In genomic region chr7:111070167-111070496, GRCm38 (mm10) we compare ENCODE assay signal across 12 mouse cellular contexts. TPM values are rescaled to one million over a fixed set of nuclear protein-coding genes. Genes with fewer than 3 reads are reported as not detected.
DNase-seq lines count a peak whose midpoint lies in the region; ATAC-seq and TF ChIP-seq lines count a peak whose summit lies in the region.
"Had no signal": no experiment of that assay in that cellular context is flagged by ENCODE, and none has a peak within 500 bp of the region (broad histone marks: within the 10 kb centered on the region; RNA-seq: fewer than 3 reads in every experiment).

No protein-coding gene starts in this region.

- no peak overlapping the region for H3K27ac ChIP-seq in hindbrain, embryonic 15.5 days (replicated peaks)
- no peak overlapping the region for H3K27ac ChIP-seq in hindbrain, embryonic 11.5 days (ENCODE audit: low read depth, low read length)
- H3K27ac ChIP-seq in ES-Bruce4 (ENCODE audit: insufficient read depth, low read length) = peak overlapping the region; percentile 36; the same call in 1 of the 2 replicates
- H3K27ac ChIP-seq in forebrain, embryonic 16.5 days (ENCODE audit: low read length) = no peak overlapping the region
- no peak overlapping the region for H3K27ac ChIP-seq in liver, embryonic 15.5 days (replicated peaks)
- H3K27ac ChIP-seq: embryonic facial prominence, embryonic 15.5 days had no signal

- H3K4me3 ChIP-seq in hindbrain, embryonic 15.5 days = no peak overlapping the region
- no peak overlapping the region for H3K4me3 ChIP-seq in hindbrain, embryonic 11.5 days (ENCODE audit: low read depth, low read length)
- H3K4me3 ChIP-seq in ES-Bruce4 (ENCODE audit: low read depth, low read length) = no peak overlapping the region
- no peak overlapping the region for H3K4me3 ChIP-seq in forebrain, embryonic 16.5 days (replicated peaks; ENCODE audit: low read length)
- no peak overlapping the region for H3K4me3 ChIP-seq in liver, embryonic 15.5 days (replicated peaks)
- H3K4me3 ChIP-seq: embryonic facial prominence, embryonic 15.5 days; heart, embryonic 12.5 days had no signal

- ATAC-seq in hindbrain, embryonic 15.5 days (ENCODE audit: low FRiP score, low read depth) = peak; percentile 51; the same call in 1 of the 2 replicates
- ATAC-seq in hindbrain, embryonic 11.5 days (ENCODE audit: low FRiP score) = no peak
- peak; percentile 26; the same call in 1 of the 2 replicates for ATAC-seq in forebrain, embryonic 16.5 days
- 0 out of 2 replicates have a peak, but pooled peaks have one; percentile 15 for ATAC-seq in liver, embryonic 15.5 days (ENCODE audit: insufficient read depth)
- no peak for ATAC-seq in megakaryocyte-erythroid progenitor cell, adult 5-6 weeks (replicated peaks; ENCODE audit: low FRiP score, low TSS enrichment, poor library complexity, severe bottlenecking)

- no peaks in the 10 kb centered on the region for H3K9me3 ChIP-seq in hindbrain, embryonic 15.5 days
- H3K9me3 ChIP-seq in hindbrain, embryonic 11.5 days (ENCODE audit: control insufficient read depth, low read length) = peaks cover 8% of the 10 kb centered on the region
- peaks cover 11% of the 10 kb centered on the region for H3K9me3 ChIP-seq in ES-Bruce4 (replicated peaks; ENCODE audit: control insufficient read depth, insufficient read depth, low read length, poor library complexity, severe bottlenecking)
- peaks cover 9% of the 10 kb centered on the region for H3K9me3 ChIP-seq in forebrain, embryonic 16.5 days (ENCODE audit: control insufficient read depth, low read length)
- peaks cover 9% of the 10 kb centered on the region for H3K9me3 ChIP-seq in liver, embryonic 15.5 days (replicated peaks)

- H3K9ac ChIP-seq in hindbrain, embryonic 15.5 days = no peak overlapping the region
- H3K9ac ChIP-seq in hindbrain, embryonic 11.5 days (ENCODE audit: low read depth, low read length) = no peak overlapping the region
- no peak overlapping the region for H3K9ac ChIP-seq in ES-Bruce4 (ENCODE audit: low read depth, poor library complexity, severe bottlenecking)
- no peak overlapping the region for H3K9ac ChIP-seq in forebrain, embryonic 16.5 days (replicated peaks; ENCODE audit: low read depth, low read length)
- no peak overlapping the region for H3K9ac ChIP-seq in liver, embryonic 15.5 days
- H3K9ac ChIP-seq: embryonic facial prominence, embryonic 15.5 days; heart, embryonic 12.5 days had no signal

- WGBS in hindbrain, embryonic 15.5 days = 96% methylated on average over 2 of the region's 2 CpGs
- 96% methylated on average over 2 of the region's 2 CpGs for WGBS in hindbrain, embryonic 11.5 days
- 97% methylated on average over 2 of the region's 2 CpGs for WGBS in forebrain, embryonic 16.5 days
- 96% methylated on average over 2 of the region's 2 CpGs for WGBS in liver, embryonic 15.5 days (ENCODE audit: insufficient replicate concordance)

- H3K4me2 ChIP-seq in hindbrain, embryonic 15.5 days = no peak overlapping the region
- no peak overlapping the region for H3K4me2 ChIP-seq in hindbrain, embryonic 11.5 days (replicated peaks; ENCODE audit: low read depth, low read length)
- H3K4me2 ChIP-seq in forebrain, embryonic 16.5 days (ENCODE audit: low read length) = no peak overlapping the region
- no peak overlapping the region for H3K4me2 ChIP-seq in liver, embryonic 15.5 days
- H3K4me2 ChIP-seq: embryonic facial prominence, embryonic 15.5 days; heart, embryonic 12.5 days had no signal

- H3K4me1 ChIP-seq in hindbrain, embryonic 15.5 days (replicated peaks) = no peaks in the 10 kb centered on the region
- no peaks in the 10 kb centered on the region for H3K4me1 ChIP-seq in hindbrain, embryonic 11.5 days (replicated peaks; ENCODE audit: control insufficient read depth, insufficient read depth, low read length)
- H3K4me1 ChIP-seq in ES-Bruce4 (ENCODE audit: control insufficient read depth, insufficient read depth, low read length) = no peaks in the 10 kb centered on the region
- H3K4me1 ChIP-seq in forebrain, embryonic 16.5 days (replicated peaks; ENCODE audit: control insufficient read depth, insufficient read depth, low read length) = no peaks in the 10 kb centered on the region
- peaks cover under 1% of the 10 kb centered on the region; the same call in 1 of the 2 replicates for H3K4me1 ChIP-seq in liver, embryonic 15.5 days (replicated peaks)
- H3K4me1 ChIP-seq: embryonic facial prominence, embryonic 15.5 days had no signal

- peaks cover 72% of the 10 kb centered on the region for H3K36me3 ChIP-seq in hindbrain, embryonic 15.5 days
- H3K36me3 ChIP-seq in hindbrain, embryonic 11.5 days (ENCODE audit: control insufficient read depth, insufficient read depth, low read length) = peaks cover 40% of the 10 kb centered on the region
- H3K36me3 ChIP-seq in ES-Bruce4 (ENCODE audit: control insufficient read depth, insufficient read depth, low read length, poor library complexity, severe bottlenecking) = peaks cover 68% of the 10 kb centered on the region
- peaks cover 68% of the 10 kb centered on the region for H3K36me3 ChIP-seq in forebrain, embryonic 16.5 days (ENCODE audit: control insufficient read depth, insufficient read depth)
- H3K36me3 ChIP-seq in liver, embryonic 15.5 days (replicated peaks) = peaks cover 75% of the 10 kb centered on the region

- H3K27me3 ChIP-seq in hindbrain, embryonic 15.5 days = no peaks in the 10 kb centered on the region
- H3K27me3 ChIP-seq in hindbrain, embryonic 11.5 days (ENCODE audit: control insufficient read depth, insufficient read depth, low read length) = no peaks in the 10 kb centered on the region
- no peaks in the 10 kb centered on the region for H3K27me3 ChIP-seq in ES-Bruce4 (ENCODE audit: control insufficient read depth, insufficient read depth, low read length, poor library complexity, severe bottlenecking)
- H3K27me3 ChIP-seq in forebrain, embryonic 16.5 days (replicated peaks; ENCODE audit: control insufficient read depth, insufficient read depth, low read length) = no peaks in the 10 kb centered on the region
- no peaks in the 10 kb centered on the region for H3K27me3 ChIP-seq in liver, embryonic 15.5 days
- H3K27me3 ChIP-seq: embryonic facial prominence, embryonic 15.5 days; heart, embryonic 12.5 days had no signal

- no peak for DNase-seq in hindbrain, embryonic 11.5 days (ENCODE audit: low spot score)
- DNase-seq in embryo, embryonic 9.5 days (ENCODE audit: extremely low spot score) = no peak
- no peak for DNase-seq in ovary, postnatal 14 days (ENCODE audit: low spot score)
- DNase-seq: cerebellum, adult 18-20 months; lung, postnatal 4 days had no signal

- TF ChIP-seq POLR2A in ES-Bruce4 (IDR thresholded peaks at IDR 0.05; ENCODE audit: insufficient read depth, low read length) = no peak

- no peak for TF ChIP-seq CTCF in ES-Bruce4 (IDR thresholded peaks at IDR 0.05; ENCODE audit: low read depth, low read length)

- TF ChIP-seq EP300 in ES-Bruce4 (IDR thresholded peaks at IDR 0.05; ENCODE audit: insufficient read depth, low read depth, low read length) = no peak

RNA-seq across cellular contexts. Expression of gene Eif4g2, which starts 12.7 kb away (rescaled TPM):
- 1,003 and 1,033 TPM in 2 replicates for polyA plus RNA-seq in hindbrain, embryonic 15.5 days (2015; fragmentation: Nextera tagmentation; extraction: Ambion mirVana)
- 1,716 and 2,020 TPM in 2 replicates for polyA plus RNA-seq in hindbrain, embryonic 11.5 days (2014; fragmentation: Nextera tagmentation; extraction: Ambion mirVana)
- 1,039 and 1,156 TPM in 2 replicates for polyA plus RNA-seq in ES-Bruce4 (2011; ENCODE audit: insufficient read depth, insufficient read length, low read depth, missing spikeins)
- 1,250 and 1,378 TPM in 2 replicates for polyA plus RNA-seq in forebrain, embryonic 16.5 days (2015; fragmentation: Nextera tagmentation; extraction: Ambion mirVana)
- polyA plus RNA-seq in liver, embryonic 15.5 days (2015; fragmentation: Nextera tagmentation; extraction: Ambion mirVana) = 322 and 346 TPM in 2 replicates
- 632 and 734 TPM in 2 replicates for total RNA-seq in megakaryocyte-erythroid progenitor cell, adult 5-6 weeks (2014; fragmentation: Nextera tagmentation)
- 781 and 891 TPM in 2 replicates for total RNA-seq in megakaryocyte-erythroid progenitor cell, adult 5-6 weeks (2017)

RNA-seq across cellular contexts. Expression of gene Ctr9, which starts 41.4 kb away (rescaled TPM):
- 76.0 and 78.0 TPM in 2 replicates for polyA plus RNA-seq in hindbrain, embryonic 15.5 days (2015; fragmentation: Nextera tagmentation; extraction: Ambion mirVana)
- 79.3 and 91.2 TPM in 2 replicates for polyA plus RNA-seq in hindbrain, embryonic 11.5 days (2014; fragmentation: Nextera tagmentation; extraction: Ambion mirVana)
- polyA plus RNA-seq in ES-Bruce4 (2011; ENCODE audit: insufficient read depth, insufficient read length, low read depth, missing spikeins) = 81.6 and 89.0 TPM in 2 replicates
- 87.0 and 93.8 TPM in 2 replicates for polyA plus RNA-seq in forebrain, embryonic 16.5 days (2015; fragmentation: Nextera tagmentation; extraction: Ambion mirVana)
- 21.8 and 22.3 TPM in 2 replicates for polyA plus RNA-seq in liver, embryonic 15.5 days (2015; fragmentation: Nextera tagmentation; extraction: Ambion mirVana)
- 44.0 and 50.2 TPM in 2 replicates for total RNA-seq in megakaryocyte-erythroid progenitor cell, adult 5-6 weeks (2014; fragmentation: Nextera tagmentation)
- 68.1 and 79.3 TPM in 2 replicates for total RNA-seq in megakaryocyte-erythroid progenitor cell, adult 5-6 weeks (2017)

Comparison
In these comparisons a context has a peak if more than half of its experiments do, and no peak if none do; other contexts are left out.
1. ATAC-seq: peak in hindbrain, embryonic 15.5 days (single experiment), forebrain, embryonic 16.5 days (single experiment) and liver, embryonic 15.5 days (single experiment); none in hindbrain, embryonic 11.5 days (single experiment) and megakaryocyte-erythroid progenitor cell, adult 5-6 weeks (single experiment).